Mouse (Mus musculus) small intestine, adult 2 months (tissue): ENCODE measurements around the gene 1700016H13Rik. TPM values are rescaled to one million over a fixed set of nuclear protein-coding genes. Genes with fewer than 3 reads are reported as not detected.

ENCODE experiments used
- H3K27ac ChIP-seq: fragments of 200-500 bp; 2 replicates; pipeline ENCODE4 v1.5.1; 2012; ENCODE audit warnings: low read depth, low read length, control low read depth, inconsistent platforms; ENCODE audit not compliant: insufficient read depth
- H3K27me3 ChIP-seq: fragments of 200-500 bp; 2 replicates; pipeline ENCODE4 v1.6.1; 2012; ENCODE audit warnings: mild to moderate bottlenecking, moderate library complexity, low read length, inconsistent platforms; ENCODE audit not compliant: control insufficient read depth, insufficient read depth
- H3K36me3 ChIP-seq: fragments of 200-500 bp; 2 replicates; pipeline ENCODE4 v1.6.1; 2012; ENCODE audit warnings: mild to moderate bottlenecking, low read length, control low read depth, inconsistent platforms; ENCODE audit not compliant: control insufficient read depth, insufficient read depth
- H3K4me1 ChIP-seq: fragments of 200-500 bp; 2 replicates; pipeline ENCODE4 v1.6.1; 2012; ENCODE audit warnings: low read length, inconsistent platforms, mixed read lengths; ENCODE audit not compliant: control insufficient read depth, insufficient read depth, insufficient read length
- H3K4me3 ChIP-seq: fragments of 200-500 bp; 2 replicates; pipeline ENCODE4 v1.5.1; 2012; ENCODE audit warnings: low read depth, mild to moderate bottlenecking, control low read depth, inconsistent platforms, low read length, moderate library complexity
- CTCF ChIP-seq: fragments of 200-500 bp; IDR thresholded peaks from 2 replicates; pipeline ENCODE4 v1.5.1; 2012; ENCODE audit warnings: low read depth, mild to moderate bottlenecking, control low read depth, inconsistent platforms, low read length, moderate library complexity, mixed read lengths; ENCODE audit not compliant: insufficient replicate concordance, insufficient read length; ENCODE audit errors: extremely low read depth
- POLR2A ChIP-seq: fragments of 200-500 bp; IDR thresholded peaks from 2 replicates; pipeline ENCODE4 v1.6.1; 2012; ENCODE audit warnings: low read depth, mild to moderate bottlenecking, control low read depth, inconsistent platforms, low read length, moderate library complexity
- WGBS: fragments of 180-500 bp; shearing (Covaris S2); methylation state at CpG from one replicate; pipeline ENCODE4 v1.1.7; 2018; 5-methylcytosine and 5-hydroxymethylcytosine counted together
- polyA plus RNA-seq: library from polyadenylated mRNA; depleted of rRNA; stranded (reverse); fragments of >200 nt; gene quantifications from 2 replicates; pipeline ENCODE4 v1.2.3, GENCODE M21; 2012

1700016H13Rik gene
- polyA plus RNA-seq, 1 experiment = not detected

- H3K4me1 ChIP-seq = no peaks in the 10 kb centered on the region
- no peaks in the 10 kb centered on the region for H3K36me3 ChIP-seq
- H3K27me3 ChIP-seq = no peaks in the 10 kb centered on the region; the same call in 1 of the 2 replicates
- TF ChIP-seq POLR2A = no peak
- no peak for TF ChIP-seq CTCF
- WGBS = 100% methylated on average over 1 of the region's 1 CpGs
- H3K4me3 ChIP-seq = no peak overlapping the region
- no peak overlapping the region for H3K27ac ChIP-seq
Measured at GRCm38 (mm10) chr5:103644167-103644566, 11.6 kb downstream of the 1700016H13Rik start.

GRCm38 (mm10) chr5:103637162-103637561, 18.6 kb downstream of the 1700016H13Rik start:
- TF ChIP-seq CTCF (no peak), POLR2A (no peak)
- Histone ChIP-seq H3K4me3 (no peak overlapping the region), H3K36me3 (no peaks in the 10 kb centered on the region), H3K27ac (no peak overlapping the region), H3K27me3 (no peaks in the 10 kb centered on the region), H3K4me1 (no peaks in the 10 kb centered on the region)
- WGBS = 89% methylated on average over 2 of the region's 2 CpGs

GRCm38 (mm10) chr5:103629854-103630580, 25.8 kb downstream of the 1700016H13Rik start:
- peak overlapping the region; percentile 17 for H3K27ac ChIP-seq
- WGBS = 65% methylated on average over 9 of the region's 9 CpGs
- no peaks in the 10 kb centered on the region for H3K27me3 ChIP-seq
- no peak overlapping the region for H3K4me3 ChIP-seq
- no peaks in the 10 kb centered on the region for H3K36me3 ChIP-seq
- TF ChIP-seq POLR2A (no peak), CTCF (no peak)
- no peaks in the 10 kb centered on the region for H3K4me1 ChIP-seq

- no peak for TF ChIP-seq POLR2A
- no peak for TF ChIP-seq CTCF
- WGBS = 56% methylated on average over 17 of the region's 17 CpGs
- H3K4me1 ChIP-seq = no peaks in the 10 kb centered on the region
- no peaks in the 10 kb centered on the region for H3K27me3 ChIP-seq
- H3K36me3 ChIP-seq = no peaks in the 10 kb centered on the region
- peak within 1 kb of the TSS; percentile 25 for H3K4me3 ChIP-seq
- peak within 1 kb of the TSS; percentile 52 for H3K27ac ChIP-seq
Measured at GRCm38 (mm10) chr5:103629111-103629764, 26.6 kb downstream of the 1700016H13Rik start, which contains the start of gene Slc10a6. Slc10a6 (minus strand) TSS chr5:103629403.

GRCm38 (mm10) chr5:103628499-103628898, 27.3 kb downstream of the 1700016H13Rik start:
- Histone ChIP-seq H3K4me1 (no peaks in the 10 kb centered on the region), H3K27ac (peak overlapping the region; percentile 52), H3K27me3 (no peaks in the 10 kb centered on the region), H3K4me3 (no peak overlapping the region), H3K36me3 (no peaks in the 10 kb centered on the region)
- TF ChIP-seq POLR2A (no peak), CTCF (no peak)
- WGBS = 74% methylated on average over 6 of the region's 6 CpGs

GRCm38 (mm10) chr5:103624831-103625230, 31.0 kb downstream of the 1700016H13Rik start:
- no peak overlapping the region for H3K4me3 ChIP-seq
- no peak overlapping the region for H3K27ac ChIP-seq
- H3K27me3 ChIP-seq = no peaks in the 10 kb centered on the region
- H3K4me1 ChIP-seq = no peaks in the 10 kb centered on the region; the same call in 1 of the 2 replicates
- H3K36me3 ChIP-seq = no peaks in the 10 kb centered on the region
- WGBS = 68% methylated on average over 5 of the region's 5 CpGs
- TF ChIP-seq CTCF (no peak), POLR2A (no peak)

- H3K4me3 ChIP-seq = no peak overlapping the region
- TF ChIP-seq CTCF = no peak
- TF ChIP-seq POLR2A = no peak
- 77% methylated on average over 5 of the region's 5 CpGs for WGBS
Measured at GRCm38 (mm10) chr5:103622321-103622720, 33.5 kb downstream of the 1700016H13Rik start.

More at GRCm38 (mm10) chr5:103622321-103622720, 33.5 kb downstream of the 1700016H13Rik start:
- H3K27me3 ChIP-seq = no peaks in the 10 kb centered on the region
- no peaks in the 10 kb centered on the region; the same call in 1 of the 2 replicates for H3K4me1 ChIP-seq
- no peak overlapping the region for H3K27ac ChIP-seq
- H3K36me3 ChIP-seq = no peaks in the 10 kb centered on the region
